Mouse (Mus musculus) brain, embryonic 14.5 days (tissue): ENCODE measurements around the gene Celf2. TPM values are rescaled to one million over a fixed set of nuclear protein-coding genes. Genes with fewer than 3 reads are reported as not detected.

ENCODE experiments used
- DNase-seq: peaks from one replicate; pipeline ENCODE4 v3.0.0-alpha.2; 2011; ENCODE audit warnings: low read depth
- CTCF ChIP-seq: fragments of 200-500 bp; IDR thresholded peaks from 2 replicates; pipeline ENCODE4 v1.5.1; 2012; ENCODE audit warnings: inconsistent platforms, mild to moderate bottlenecking, moderate library complexity, borderline replicate concordance; ENCODE audit not compliant: insufficient read depth, insufficient read length; ENCODE audit errors: extremely low read depth
- POLR2A ChIP-seq: fragments of 200-500 bp; IDR thresholded peaks from 2 replicates; pipeline ENCODE4 v1.6.1; 2012; ENCODE audit warnings: mild to moderate bottlenecking, inconsistent platforms, borderline replicate concordance; ENCODE audit not compliant: poor library complexity, insufficient read depth, insufficient read length, severe bottlenecking; ENCODE audit errors: extremely low read depth
- polyA plus RNA-seq: library from polyadenylated mRNA; depleted of rRNA; stranded (reverse); fragments of >200 nt; gene quantifications from 2 replicates; pipeline ENCODE4 v1.2.3, GENCODE M21; 2012

The Celf2 gene
- polyA plus RNA-seq, 1 experiment, result 161 TPM

DNA sequence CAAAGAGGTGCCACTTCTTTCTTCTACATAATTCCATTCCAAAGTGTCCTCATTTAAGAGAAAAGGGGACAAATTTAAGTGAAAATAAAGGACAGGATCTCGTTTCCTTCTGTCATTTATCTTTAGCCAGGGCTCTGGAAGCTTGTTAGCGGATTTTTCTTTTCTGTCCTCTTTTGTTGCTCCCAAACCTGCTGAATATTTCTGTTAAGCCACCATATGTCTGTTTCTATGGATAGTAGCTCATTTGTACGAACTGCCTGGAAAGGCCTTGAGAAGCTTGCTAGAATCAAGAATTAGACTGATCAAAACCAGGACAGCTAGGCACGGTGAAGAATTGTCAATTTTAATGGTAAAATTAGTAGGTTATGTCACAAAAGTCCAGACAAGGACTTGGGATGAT, 27.3 kb downstream of the Celf2 start:
- DNase-seq, result peak; percentile 52
- TF ChIP-seq CTCF, result no peak
- TF ChIP-seq POLR2A, result no peak

DNA sequence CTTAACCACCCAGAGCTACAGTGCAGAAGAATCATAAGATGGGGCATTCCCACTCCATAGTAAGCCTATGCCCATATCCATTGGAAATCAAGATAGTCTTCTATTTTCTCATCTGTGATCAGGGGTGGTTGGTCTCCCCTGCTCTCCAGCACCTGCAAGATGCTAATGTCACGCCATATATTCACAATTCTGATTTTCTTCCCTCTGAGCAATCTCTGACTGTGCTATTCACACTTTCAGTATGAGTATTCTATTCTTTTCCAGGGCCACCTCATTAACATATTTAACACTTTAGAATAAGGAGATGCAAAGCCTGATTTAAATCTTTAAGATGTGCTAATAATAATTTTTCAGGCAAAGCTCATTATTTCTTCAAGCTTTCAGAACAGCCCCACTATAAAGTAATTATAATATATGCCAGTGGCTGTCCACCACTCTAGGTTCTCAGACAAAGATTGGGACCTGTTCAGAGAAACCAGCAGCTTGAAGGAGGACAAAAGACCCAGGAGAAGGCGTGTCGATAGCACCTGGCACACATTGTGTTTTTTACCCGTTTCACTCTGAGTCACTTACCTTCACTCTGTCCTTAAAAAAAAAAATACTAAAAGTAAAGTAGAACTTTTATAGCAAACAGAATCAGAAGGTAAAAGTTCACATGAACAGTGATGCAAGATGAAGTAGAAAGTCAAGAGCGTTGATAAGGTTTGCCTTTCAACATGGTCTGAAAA, 48.9 kb downstream of the Celf2 start:
- peak; percentile 6 for DNase-seq
- TF ChIP-seq POLR2A (no peak), CTCF (no peak)

DNA sequence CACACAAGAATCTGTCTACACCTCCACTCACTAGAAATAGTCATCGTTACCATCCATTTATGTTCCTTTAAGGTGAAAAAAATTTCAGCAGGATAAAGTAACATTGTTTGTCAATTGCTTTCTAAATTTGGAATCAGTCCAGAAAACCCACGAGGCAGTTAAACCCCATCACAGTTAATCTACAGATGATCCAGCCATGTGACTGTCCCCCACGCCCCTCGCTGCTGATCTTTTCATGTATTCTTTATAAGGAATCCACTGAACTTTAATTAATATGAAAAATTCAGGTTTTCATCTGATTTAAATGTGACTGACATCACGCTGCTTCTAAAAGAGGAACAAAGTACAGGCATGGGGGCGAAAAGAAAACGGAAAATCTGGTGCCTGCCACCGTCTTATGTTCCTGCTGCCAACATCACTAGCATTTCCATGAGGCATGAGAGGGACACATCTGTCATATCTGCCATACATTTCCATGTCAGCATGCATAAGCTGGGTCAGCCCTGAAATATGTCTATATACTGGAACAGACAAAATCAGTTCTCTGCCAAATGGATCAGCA, 70.6 kb downstream of the Celf2 start:
- DNase-seq, result peak; percentile 77
- TF ChIP-seq CTCF (no peak), POLR2A (no peak)

DNA sequence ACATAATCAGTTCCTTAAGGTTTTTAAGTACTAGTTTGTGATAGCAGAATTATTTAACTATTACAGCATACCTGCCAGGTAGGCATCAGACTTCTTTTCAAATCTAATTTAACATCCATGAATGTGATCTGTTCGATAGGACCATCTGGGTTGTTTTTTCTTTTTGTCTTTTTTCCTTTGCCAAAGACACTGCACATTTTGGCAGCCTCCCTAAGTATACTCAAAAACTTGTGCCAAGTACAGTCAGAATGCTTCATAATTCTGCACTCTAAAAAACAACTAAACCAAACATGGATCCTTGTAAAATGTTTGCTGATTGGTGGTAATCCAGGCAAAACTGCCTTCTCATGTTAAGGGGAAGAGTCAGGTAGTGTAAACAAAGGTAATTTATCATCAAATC, 82.9 kb downstream of the Celf2 start:
- TF ChIP-seq POLR2A, result no peak
- no peak for TF ChIP-seq CTCF

DNA sequence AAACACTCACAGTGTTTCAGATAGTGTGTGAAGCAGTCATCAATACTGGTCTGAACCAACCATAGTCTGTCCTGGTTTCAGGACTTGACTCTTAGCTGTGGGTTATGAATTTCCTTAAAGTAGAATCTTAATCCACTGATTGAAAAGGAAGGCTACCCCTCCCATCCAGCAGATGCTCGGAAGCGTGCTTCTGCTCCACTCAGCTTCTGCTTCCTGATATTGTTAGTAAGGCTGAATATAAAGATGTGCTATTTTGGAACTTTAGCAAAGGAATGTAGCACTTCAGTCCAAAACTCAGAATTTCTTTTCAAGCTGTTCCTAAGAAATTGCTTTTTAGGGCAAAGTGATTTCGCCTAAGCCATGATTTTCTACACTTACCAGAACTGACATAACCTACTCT, 108.8 kb downstream of the Celf2 start:
- DNase-seq, result no peak
- TF ChIP-seq POLR2A (no peak), CTCF (no peak)

More for the DNA sequence above, 82.9 kb downstream of the Celf2 start:
- DNase-seq, result peak; percentile 61

DNA sequence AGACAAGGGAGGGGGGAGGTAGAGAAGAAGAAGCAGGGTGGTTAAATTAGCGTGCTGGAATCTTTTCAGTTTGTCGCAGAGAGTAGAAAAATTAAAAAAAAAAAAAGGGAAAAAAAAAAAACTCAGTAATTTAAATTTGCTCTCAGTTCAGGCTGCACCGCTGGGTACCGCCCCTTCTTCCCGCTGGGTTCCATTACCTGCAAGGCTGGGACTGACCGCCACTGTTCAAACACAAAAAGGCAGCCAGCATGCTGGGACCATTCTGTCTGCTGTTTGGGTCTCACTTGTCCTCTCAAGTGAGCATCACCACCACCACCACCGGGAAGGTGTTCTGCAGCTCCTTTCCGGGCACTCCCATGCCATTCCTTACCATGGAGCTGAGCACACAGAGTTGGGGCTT, 113.4 kb downstream of the Celf2 start:
- no peak for TF ChIP-seq POLR2A
- TF ChIP-seq CTCF, result no peak

DNA sequence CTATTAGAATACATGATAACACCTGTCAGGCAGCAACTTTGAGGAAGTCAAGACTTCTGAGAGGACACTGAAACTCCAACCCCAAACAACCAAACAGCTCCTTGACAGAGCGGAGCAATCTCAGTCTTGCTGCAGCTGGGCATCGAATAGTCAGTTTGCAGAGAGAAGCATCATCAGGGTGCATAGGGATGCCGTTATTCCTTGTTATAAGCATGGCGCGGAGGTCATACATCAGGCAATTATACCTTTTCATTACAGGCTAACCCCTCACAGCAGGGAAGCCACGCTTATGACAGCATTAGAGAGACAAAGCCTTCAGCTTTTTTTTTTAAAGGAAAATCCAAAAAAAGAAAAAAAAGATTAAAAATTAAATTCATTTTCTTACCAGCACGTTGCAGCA, 113.9 kb downstream of the Celf2 start:
- TF ChIP-seq CTCF, result no peak
- TF ChIP-seq POLR2A, result no peak
- DNase-seq, result peak; percentile 74

More for the DNA sequence above, 113.4 kb downstream of the Celf2 start:
- peak; percentile 55 for DNase-seq

DNA sequence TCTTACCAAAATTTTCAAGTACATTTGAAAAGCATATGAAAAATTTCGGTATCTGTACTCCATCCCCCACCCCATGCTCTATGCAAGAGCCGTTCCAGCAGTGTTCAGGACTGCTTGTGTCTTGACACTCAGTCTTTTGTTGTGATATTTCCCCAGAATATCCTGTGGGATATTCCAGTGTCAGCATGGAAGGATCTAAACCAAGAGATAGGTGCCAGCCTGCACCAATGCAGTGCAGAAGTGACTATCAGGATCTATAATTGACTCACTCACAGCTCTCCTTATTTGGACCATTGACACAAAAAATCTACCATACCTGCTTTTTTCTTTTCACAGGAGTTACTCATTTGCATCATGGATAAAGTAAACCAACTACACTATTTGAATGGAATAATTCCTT, 116.9 kb downstream of the Celf2 start:
- DNase-seq, result no peak
- TF ChIP-seq POLR2A (no peak), CTCF (no peak)

DNA sequence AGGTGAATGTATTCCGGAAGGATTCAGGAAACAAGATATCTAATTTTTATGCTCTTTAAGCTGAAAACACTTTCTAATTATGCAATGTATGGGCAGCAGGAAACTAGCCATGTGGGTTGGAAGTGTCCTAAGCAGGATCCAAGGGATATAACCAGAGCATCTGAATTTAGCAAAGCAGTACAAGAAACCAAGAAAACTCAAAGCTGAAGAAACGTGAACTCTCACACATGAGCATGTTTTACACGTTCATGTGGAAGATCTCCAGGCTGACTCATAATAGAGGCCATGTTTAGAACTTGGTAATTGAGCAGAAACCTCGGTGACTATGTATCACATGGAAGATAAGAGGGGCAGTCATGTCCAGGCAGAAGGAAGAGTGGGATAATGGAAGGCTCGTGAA, 120.1 kb downstream of the Celf2 start:
- DNase-seq, result no peak
- TF ChIP-seq POLR2A, result no peak
- TF ChIP-seq CTCF, result no peak

DNA sequence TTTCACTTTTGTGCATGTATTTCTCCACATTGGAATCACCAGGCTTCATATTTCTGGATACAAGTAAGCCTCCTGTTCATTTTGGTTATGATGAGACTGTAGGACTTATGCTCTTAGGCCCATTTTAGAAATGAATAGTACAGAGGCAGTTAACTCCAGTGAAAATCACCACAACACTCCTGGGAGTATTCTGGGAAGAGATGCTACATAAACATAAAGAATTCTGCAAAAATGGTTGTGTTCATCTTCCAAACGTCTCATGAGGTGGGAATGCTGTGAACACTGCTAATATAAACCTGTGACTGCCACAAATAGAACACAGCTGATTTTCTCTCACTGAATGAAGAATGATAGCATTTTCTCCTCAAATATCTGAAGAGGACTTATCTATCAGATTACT, 130.6 kb downstream of the Celf2 start:
- DNase-seq, result no peak
- TF ChIP-seq POLR2A (no peak), CTCF (no peak)

DNA sequence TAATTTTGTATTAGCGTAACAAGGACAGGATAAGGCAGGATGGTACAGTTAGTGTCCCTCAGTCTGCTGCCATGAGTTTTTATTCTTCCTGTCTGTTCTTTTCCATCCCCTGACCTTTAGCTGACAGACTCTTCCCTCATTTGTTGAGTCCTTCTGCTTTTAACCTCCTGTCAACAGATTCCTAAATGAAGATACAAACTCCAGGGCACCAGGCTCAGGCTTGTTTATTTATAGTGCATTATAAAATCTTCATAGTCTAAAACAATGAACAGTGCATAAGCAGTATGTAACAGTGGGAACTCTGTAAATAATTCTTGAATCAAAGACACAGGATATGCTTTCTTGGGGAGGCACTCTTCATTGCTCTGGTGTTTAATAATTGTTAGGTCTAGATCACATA, 131.5 kb downstream of the Celf2 start:
- TF ChIP-seq POLR2A (no peak), CTCF (no peak)
- no peak for DNase-seq

DNA sequence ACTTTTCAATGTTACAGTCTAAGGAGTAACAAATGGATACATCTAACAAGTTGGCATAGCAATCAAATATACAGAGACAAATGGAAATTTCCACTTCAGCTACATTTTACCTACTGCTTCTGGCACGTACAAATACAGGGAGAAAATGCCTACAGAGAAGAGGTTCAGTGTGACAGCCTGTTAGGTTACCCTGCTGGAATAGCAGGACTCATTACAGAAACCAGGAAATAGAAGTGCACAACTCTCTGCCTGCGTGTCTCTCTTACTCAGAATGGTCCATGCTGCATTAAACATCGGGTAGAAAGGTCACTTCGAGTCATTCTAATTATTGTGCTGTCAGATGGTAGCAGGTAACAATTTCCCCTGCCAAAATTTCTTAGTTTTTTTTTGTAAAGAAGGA, 141.6 kb downstream of the Celf2 start:
- DNase-seq, result no peak
- TF ChIP-seq POLR2A, result no peak
- no peak for TF ChIP-seq CTCF
